Mouse (Mus musculus): Measurements from ENCODE around the gene Amz1. TPM values are rescaled to one million over a fixed set of nuclear protein-coding genes. Genes with fewer than 3 reads are reported as not detected.

Amz1 gene
- total RNA-seq, 1 experiment: 5.6 TPM

DNA sequence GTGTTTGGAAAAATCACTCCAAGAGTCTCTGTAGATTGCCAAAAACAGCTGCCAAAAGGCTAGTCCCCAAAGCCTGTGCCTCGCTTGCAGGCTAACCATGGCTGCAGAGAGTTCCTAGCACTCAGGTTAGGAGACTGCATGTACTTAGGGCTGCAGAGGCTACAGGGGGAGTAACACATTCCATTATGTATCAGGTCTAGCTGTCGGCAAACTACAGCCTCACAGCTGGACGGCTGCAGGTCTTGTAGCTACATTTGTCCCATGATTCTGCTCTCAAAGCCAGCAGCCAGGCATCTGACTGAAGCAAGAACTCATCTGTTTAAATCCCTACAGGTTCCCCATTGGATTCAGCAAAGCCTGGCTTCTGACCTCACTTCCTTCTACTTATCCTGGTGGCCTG is 70.8 kb downstream of the Amz1 start:
- no peak overlapping the region for H3K4me3 ChIP-seq (ENCODE audit: insufficient read depth in 1 of 2, low read depth in 1 of 2, low read length in 2 of 2, poor library complexity in 1 of 2, severe bottlenecking in 1 of 2)
- in situ Hi-C loops (cut with MboI; ENCODE audit: low sequenced_read_pairs in 2 of 2, unreplicated experiment in 2 of 2): no loop called here
- no peak overlapping the region for H3K27ac ChIP-seq (ENCODE audit: insufficient read depth, low read depth, low read length, poor library complexity, severe bottlenecking)
- H3K36me3 ChIP-seq (ENCODE audit: control insufficient read depth, insufficient read depth, low read length, poor library complexity, severe bottlenecking): no peaks in the 10 kb centered on the region
- TF ChIP-seq HCFC1 (IDR thresholded peaks at IDR 0.05; ENCODE audit: borderline replicate concordance, insufficient read depth, low read length): no peak
- no peak for TF ChIP-seq MAFK (IDR thresholded peaks at IDR 0.05; ENCODE audit: insufficient read depth, low read depth, low read length)
- no peak for TF ChIP-seq ZC3H11A (IDR thresholded peaks at IDR 0.05; ENCODE audit: borderline replicate concordance, low read depth, low read length)
- no peak for TF ChIP-seq ZNF384 (IDR thresholded peaks at IDR 0.05; ENCODE audit: low read depth, low read length)
- no peak for TF ChIP-seq CHD2 (IDR thresholded peaks at IDR 0.05; ENCODE audit: low read depth, low read length)
- no peak overlapping the region for H3K9ac ChIP-seq (ENCODE audit: insufficient read depth, low read depth, low read length, poor library complexity, severe bottlenecking)
- H3K4me1 ChIP-seq (ENCODE audit: control insufficient read depth in 2 of 2, insufficient read depth in 2 of 2, low read length in 2 of 2, poor library complexity in 1 of 2): no peaks in the 10 kb centered on the region; a peak in 1 of 4 replicates
- no peak for DNase-seq (ENCODE audit: low read depth, low spot score)
- H3K9me3 ChIP-seq (ENCODE audit: control insufficient read depth, insufficient read depth, low read depth, low read length): no peaks in the 10 kb centered on the region

- Histone ChIP-seq H3K27ac (ENCODE audit: insufficient read depth, low read depth, low read length, poor library complexity, severe bottlenecking) (no peak overlapping the region), H3K4me3 (ENCODE audit: insufficient read depth in 1 of 2, low read depth in 1 of 2, low read length in 2 of 2, poor library complexity in 1 of 2, severe bottlenecking in 1 of 2) (no peak overlapping the region), H3K9ac (ENCODE audit: insufficient read depth, low read depth, low read length, poor library complexity, severe bottlenecking) (no peak overlapping the region), H3K36me3 (ENCODE audit: control insufficient read depth, insufficient read depth, low read length, poor library complexity, severe bottlenecking) (no peaks in the 10 kb centered on the region), H3K4me1 (ENCODE audit: control insufficient read depth in 2 of 2, insufficient read depth in 2 of 2, low read length in 2 of 2, poor library complexity in 1 of 2) (no peaks in the 10 kb centered on the region; a peak in 1 of 4 replicates), H3K9me3 (ENCODE audit: control insufficient read depth, insufficient read depth, low read depth, low read length) (no peaks in the 10 kb centered on the region)
- TF ChIP-seq ZC3H11A (IDR thresholded peaks at IDR 0.05; ENCODE audit: borderline replicate concordance, low read depth, low read length) (no peak), MAFK (IDR thresholded peaks at IDR 0.05; ENCODE audit: insufficient read depth, low read depth, low read length) (no peak), HCFC1 (IDR thresholded peaks at IDR 0.05; ENCODE audit: borderline replicate concordance, insufficient read depth, low read length) (no peak), CHD2 (IDR thresholded peaks at IDR 0.05; ENCODE audit: low read depth, low read length) (no peak), ZNF384 (IDR thresholded peaks at IDR 0.05; ENCODE audit: low read depth, low read length) (no peak)
- DNase-seq (ENCODE audit: low read depth, low spot score): no peak
- in situ Hi-C loops (cut with MboI; ENCODE audit: low sequenced_read_pairs in 2 of 2, unreplicated experiment in 2 of 2): no loop called here
These were observed 71.2 kb downstream of the Amz1 start for GRCm38 (mm10) chr5:140795176-140795575.

GRCm38 (mm10) chr5:140796051-140796450 is 72.1 kb downstream of the Amz1 start:
- in situ Hi-C loops (cut with MboI; ENCODE audit: low sequenced_read_pairs in 2 of 2, unreplicated experiment in 2 of 2): no loop called here
- Histone ChIP-seq H3K9ac (ENCODE audit: insufficient read depth, low read depth, low read length, poor library complexity, severe bottlenecking) (no peak overlapping the region), H3K27ac (ENCODE audit: insufficient read depth, low read depth, low read length, poor library complexity, severe bottlenecking) (no peak overlapping the region), H3K4me3 (ENCODE audit: insufficient read depth in 1 of 2, low read depth in 1 of 2, low read length in 2 of 2, poor library complexity in 1 of 2, severe bottlenecking in 1 of 2) (no peak overlapping the region), H3K36me3 (ENCODE audit: control insufficient read depth, insufficient read depth, low read length, poor library complexity, severe bottlenecking) (no peaks in the 10 kb centered on the region; the same call in 1 of the 2 replicates), H3K4me1 (ENCODE audit: control insufficient read depth in 2 of 2, insufficient read depth in 2 of 2, low read length in 2 of 2, poor library complexity in 1 of 2) (no peaks in the 10 kb centered on the region; a peak in 1 of 4 replicates), H3K9me3 (ENCODE audit: control insufficient read depth, insufficient read depth, low read depth, low read length) (no peaks in the 10 kb centered on the region)
- TF ChIP-seq ZC3H11A (IDR thresholded peaks at IDR 0.05; ENCODE audit: borderline replicate concordance, low read depth, low read length) (no peak), HCFC1 (IDR thresholded peaks at IDR 0.05; ENCODE audit: borderline replicate concordance, insufficient read depth, low read length) (no peak), CHD2 (IDR thresholded peaks at IDR 0.05; ENCODE audit: low read depth, low read length) (no peak), ZNF384 (IDR thresholded peaks at IDR 0.05; ENCODE audit: low read depth, low read length) (no peak), MAFK (IDR thresholded peaks at IDR 0.05; ENCODE audit: insufficient read depth, low read depth, low read length) (no peak)
- DNase-seq (ENCODE audit: low read depth, low spot score): no peak

DNA sequence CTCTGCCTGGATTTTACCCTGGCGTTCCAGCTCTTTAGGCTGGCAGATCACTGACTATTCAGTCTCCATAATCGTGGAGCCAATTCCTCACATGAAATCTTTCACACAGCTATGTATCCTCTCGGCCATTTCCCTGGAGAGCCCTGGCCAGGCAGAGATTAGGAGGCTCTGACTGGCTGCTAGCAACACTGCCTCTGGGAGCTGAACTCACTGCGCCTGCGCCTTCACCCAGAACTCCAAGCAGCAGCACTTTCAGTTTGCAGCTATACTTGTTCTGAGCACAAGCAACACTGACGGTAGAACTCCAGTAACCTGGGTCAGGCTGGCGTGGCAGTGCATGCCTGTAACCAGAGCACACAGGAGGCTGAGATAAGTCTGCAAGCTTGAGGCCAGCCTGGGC is 74.2 kb downstream of the Amz1 start:
- H3K36me3 ChIP-seq (ENCODE audit: control insufficient read depth, insufficient read depth, low read length, poor library complexity, severe bottlenecking): no peaks in the 10 kb centered on the region; the same call in 1 of the 2 replicates
- H3K9ac ChIP-seq (ENCODE audit: insufficient read depth, low read depth, low read length, poor library complexity, severe bottlenecking): no peak overlapping the region
- H3K27ac ChIP-seq (ENCODE audit: insufficient read depth, low read depth, low read length, poor library complexity, severe bottlenecking): no peak overlapping the region
- no peak for DNase-seq (ENCODE audit: low read depth, low spot score)
- no peak overlapping the region for H3K4me3 ChIP-seq (ENCODE audit: insufficient read depth in 1 of 2, low read depth in 1 of 2, low read length in 2 of 2, poor library complexity in 1 of 2, severe bottlenecking in 1 of 2)
- in situ Hi-C loops (cut with MboI; ENCODE audit: low sequenced_read_pairs in 2 of 2, unreplicated experiment in 2 of 2): no loop called here
- no peak for TF ChIP-seq ZNF384 (IDR thresholded peaks at IDR 0.05; ENCODE audit: low read depth, low read length)
- no peak for TF ChIP-seq MAFK (IDR thresholded peaks at IDR 0.05; ENCODE audit: insufficient read depth, low read depth, low read length)
- no peak for TF ChIP-seq ZC3H11A (IDR thresholded peaks at IDR 0.05; ENCODE audit: borderline replicate concordance, low read depth, low read length)
- no peak for TF ChIP-seq HCFC1 (IDR thresholded peaks at IDR 0.05; ENCODE audit: borderline replicate concordance, insufficient read depth, low read length)
- TF ChIP-seq CHD2 (IDR thresholded peaks at IDR 0.05; ENCODE audit: low read depth, low read length): no peak
- no peaks in the 10 kb centered on the region for H3K9me3 ChIP-seq (ENCODE audit: control insufficient read depth, insufficient read depth, low read depth, low read length)
- H3K4me1 ChIP-seq (ENCODE audit: control insufficient read depth in 2 of 2, insufficient read depth in 2 of 2, low read length in 2 of 2, poor library complexity in 1 of 2): no peaks in the 10 kb centered on the region

DNA sequence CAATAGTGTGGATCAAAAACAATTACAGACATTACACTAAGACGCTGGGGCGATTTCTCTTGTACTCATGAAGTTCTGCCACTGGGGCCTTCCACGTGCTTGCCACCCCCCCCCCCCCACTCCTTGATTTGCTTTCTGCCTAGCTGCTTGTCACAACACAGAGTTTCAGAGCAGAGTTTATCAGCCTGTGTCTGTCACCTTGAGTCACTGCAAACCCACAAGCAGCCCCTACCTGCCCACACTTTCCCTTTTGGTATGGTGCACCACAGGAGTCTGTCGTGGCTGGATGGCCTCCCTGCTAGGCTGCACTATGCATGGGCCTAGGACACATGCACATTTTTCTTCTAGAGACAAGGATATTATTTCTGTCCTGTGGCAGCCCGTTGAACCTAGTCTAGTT is 74.8 kb downstream of the Amz1 start:
- no peaks in the 10 kb centered on the region for H3K9me3 ChIP-seq (ENCODE audit: control insufficient read depth, insufficient read depth, low read depth, low read length)
- H3K4me1 ChIP-seq (ENCODE audit: control insufficient read depth in 2 of 2, insufficient read depth in 2 of 2, low read length in 2 of 2, poor library complexity in 1 of 2): no peaks in the 10 kb centered on the region
- no peak for DNase-seq (ENCODE audit: low read depth, low spot score)
- H3K36me3 ChIP-seq (ENCODE audit: control insufficient read depth, insufficient read depth, low read length, poor library complexity, severe bottlenecking): no peaks in the 10 kb centered on the region; the same call in 1 of the 2 replicates
- TF ChIP-seq ZC3H11A (IDR thresholded peaks at IDR 0.05; ENCODE audit: borderline replicate concordance, low read depth, low read length) (no peak), HCFC1 (IDR thresholded peaks at IDR 0.05; ENCODE audit: borderline replicate concordance, insufficient read depth, low read length) (no peak), CHD2 (IDR thresholded peaks at IDR 0.05; ENCODE audit: low read depth, low read length) (no peak), ZNF384 (IDR thresholded peaks at IDR 0.05; ENCODE audit: low read depth, low read length) (no peak), MAFK (IDR thresholded peaks at IDR 0.05; ENCODE audit: insufficient read depth, low read depth, low read length) (no peak)
- in situ Hi-C loops (cut with MboI; ENCODE audit: low sequenced_read_pairs in 2 of 2, unreplicated experiment in 2 of 2): no loop called here
- no peak overlapping the region for H3K9ac ChIP-seq (ENCODE audit: insufficient read depth, low read depth, low read length, poor library complexity, severe bottlenecking)
- no peak overlapping the region for H3K27ac ChIP-seq (ENCODE audit: insufficient read depth, low read depth, low read length, poor library complexity, severe bottlenecking)
- H3K4me3 ChIP-seq (ENCODE audit: insufficient read depth in 1 of 2, low read depth in 1 of 2, low read length in 2 of 2, poor library complexity in 1 of 2, severe bottlenecking in 1 of 2): no peak overlapping the region

All from ES-E14 (cell line).